ENCODE assay signal across 22 mouse cellular contexts in the genomic region with DNA sequence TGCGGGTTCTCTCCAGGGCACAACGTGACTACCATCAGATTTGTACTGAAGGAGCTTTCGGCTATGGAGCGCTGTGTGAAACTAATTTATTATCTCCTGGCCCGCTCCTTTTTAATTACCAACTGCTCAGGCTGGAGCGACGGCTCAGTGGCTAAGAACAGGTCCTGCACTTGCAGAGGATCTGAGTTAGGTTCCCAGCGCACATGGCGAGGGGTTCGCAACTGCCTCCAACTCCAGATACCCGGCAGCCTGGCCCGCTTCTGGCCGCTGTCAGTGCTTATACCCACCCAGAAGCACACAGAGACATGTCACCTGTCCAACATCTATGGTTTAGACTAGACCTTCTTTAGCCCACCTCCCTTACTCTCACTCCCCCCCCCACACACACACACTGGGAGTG. TPM values are rescaled to one million over a fixed set of nuclear protein-coding genes. Genes with fewer than 3 reads are reported as not detected.
DNase-seq lines count a peak whose midpoint lies in the region; ATAC-seq and TF ChIP-seq lines count a peak whose summit lies in the region.
"Had no signal": no experiment of that assay in that cellular context is flagged by ENCODE, and none has a peak within 500 bp of the region (broad histone marks: within the 10 kb centered on the region; RNA-seq: fewer than 3 reads in every experiment).

No protein-coding gene starts in this region.

- TF ChIP-seq POLR2A in myocyte (IDR thresholded peaks at IDR 0.05; ENCODE audit: insufficient read length, low read depth), result no peak

- H3K36me3 ChIP-seq in liver, embryonic 11.5 days (ENCODE audit: control insufficient read depth, insufficient read depth, low read length), result no peaks in the 10 kb centered on the region
- peaks cover 25% of the 10 kb centered on the region for H3K36me3 ChIP-seq in liver, embryonic 12.5 days
- H3K36me3 ChIP-seq in midbrain, embryonic 11.5 days (ENCODE audit: control insufficient read depth, insufficient read depth, low read length), result no peaks in the 10 kb centered on the region
- peaks cover 2% of the 10 kb centered on the region; the same call in 1 of the 2 replicates for H3K36me3 ChIP-seq in midbrain, embryonic 16.5 days (ENCODE audit: control insufficient read depth, insufficient read depth, low read length)
- H3K36me3 ChIP-seq in myocyte (ENCODE audit: control insufficient read depth, insufficient read depth), result peaks cover 65% of the 10 kb centered on the region

- peak; percentile 80 for DNase-seq in heart, adult 11 months
- DNase-seq in heart, adult 9 months (ENCODE audit: low spot score in 2 of 2), result no peak
- peak; percentile 28 for DNase-seq in liver, embryonic 11.5 days (ENCODE audit: low spot score)
- DNase-seq in midbrain, embryonic 11.5 days (ENCODE audit: low spot score, missing footprints), result peak; percentile 73
- DNase-seq: adrenal gland, adult 2 months; adrenal gland, adult 8-10 months; adrenal gland, postnatal 10 days; adrenal gland, postnatal 14 days; adrenal gland, postnatal 25 days; adrenal gland, postnatal 36 days; B cell, adult 2 months; cerebellum, adult 11 months; cerebellum, adult 11-12 months; cerebellum, adult 18-20 months had no signal

- no peak overlapping the region for H3K4me2 ChIP-seq in liver, embryonic 11.5 days
- H3K4me2 ChIP-seq in liver, embryonic 12.5 days, result no peak overlapping the region
- H3K4me2 ChIP-seq in midbrain, embryonic 11.5 days, result no peak overlapping the region
- H3K4me2 ChIP-seq in midbrain, embryonic 16.5 days (ENCODE audit: low read length), result no peak overlapping the region
- no peak overlapping the region for H3K4me2 ChIP-seq in myocyte (ENCODE audit: low read depth)

- H3K9me3 ChIP-seq in liver, embryonic 11.5 days (ENCODE audit: control insufficient read depth, low read length), result no peaks in the 10 kb centered on the region
- H3K9me3 ChIP-seq in liver, embryonic 12.5 days (replicated peaks), result no peaks in the 10 kb centered on the region
- no peaks in the 10 kb centered on the region for H3K9me3 ChIP-seq in midbrain, embryonic 11.5 days (ENCODE audit: control insufficient read depth, low read length)
- no peaks in the 10 kb centered on the region for H3K9me3 ChIP-seq in midbrain, embryonic 16.5 days (replicated peaks; ENCODE audit: control insufficient read depth, low read length, poor library complexity, severe bottlenecking)
- H3K9me3 ChIP-seq: G1E had no signal

- no peak overlapping the region for H3K4me3 ChIP-seq in liver, embryonic 11.5 days (ENCODE audit: low read depth, low read length)
- H3K4me3 ChIP-seq in liver, embryonic 12.5 days, result no peak overlapping the region
- no peak overlapping the region for H3K4me3 ChIP-seq in midbrain, embryonic 11.5 days (ENCODE audit: low read depth, low read length)
- H3K4me3 ChIP-seq in midbrain, embryonic 16.5 days (ENCODE audit: low read depth, low read length), result no peak overlapping the region
- no peak overlapping the region for H3K4me3 ChIP-seq in myocyte

- ATAC-seq in liver, embryonic 11.5 days (replicated peaks; ENCODE audit: low FRiP score), result no peak
- no peak for ATAC-seq in liver, embryonic 12.5 days
- no peak for ATAC-seq in midbrain, embryonic 11.5 days (ENCODE audit: low FRiP score)
- ATAC-seq in midbrain, embryonic 16.5 days, result no peak
- ATAC-seq in CD4-positive, CD25-positive, alpha-beta regulatory T cell, adult 4 months, result no peak
- ATAC-seq: activated CD4-positive, CD25-positive, alpha-beta regulatory T cell, adult 4 months; Patski had no signal

- no peaks in the 10 kb centered on the region for H3K27me3 ChIP-seq in liver, embryonic 11.5 days (replicated peaks; ENCODE audit: control insufficient read depth, insufficient read depth, low read length)
- no peaks in the 10 kb centered on the region for H3K27me3 ChIP-seq in liver, embryonic 12.5 days (replicated peaks)
- no peaks in the 10 kb centered on the region for H3K27me3 ChIP-seq in midbrain, embryonic 11.5 days (ENCODE audit: control insufficient read depth, insufficient read depth, low read length)
- no peaks in the 10 kb centered on the region for H3K27me3 ChIP-seq in midbrain, embryonic 16.5 days (ENCODE audit: control insufficient read depth, insufficient read depth, low read depth, low read length)
- H3K27me3 ChIP-seq in myocyte (ENCODE audit: control insufficient read depth, insufficient read depth, insufficient read length), result no peaks in the 10 kb centered on the region
- H3K27me3 ChIP-seq: CH12.LX, Patski had no signal

- no peaks in the 10 kb centered on the region for H3K4me1 ChIP-seq in liver, embryonic 11.5 days (replicated peaks; ENCODE audit: control insufficient read depth, insufficient read depth, low read length)
- H3K4me1 ChIP-seq in liver, embryonic 12.5 days, result peaks cover 7% of the 10 kb centered on the region
- H3K4me1 ChIP-seq in midbrain, embryonic 11.5 days (ENCODE audit: control insufficient read depth, insufficient read depth, low read length), result no peaks in the 10 kb centered on the region
- H3K4me1 ChIP-seq in midbrain, embryonic 16.5 days (ENCODE audit: control insufficient read depth, insufficient read depth, low read length), result no peaks in the 10 kb centered on the region

- no peak overlapping the region for H3K9ac ChIP-seq in liver, embryonic 11.5 days (ENCODE audit: low read depth, low read length)
- H3K9ac ChIP-seq in liver, embryonic 12.5 days, result no peak overlapping the region
- no peak overlapping the region for H3K9ac ChIP-seq in midbrain, embryonic 11.5 days (ENCODE audit: low read length)
- no peak overlapping the region for H3K9ac ChIP-seq in midbrain, embryonic 16.5 days (ENCODE audit: low read depth, low read length)

- H3ac ChIP-seq in myocyte (ENCODE audit: control insufficient read depth, insufficient read length), result no peak overlapping the region

- 95% methylated on average over 13 of the region's 13 CpGs for WGBS in liver, embryonic 11.5 days
- 89% methylated on average over 13 of the region's 13 CpGs for WGBS in liver, embryonic 12.5 days (ENCODE audit: insufficient replicate concordance)
- 96% methylated on average over 13 of the region's 13 CpGs for WGBS in midbrain, embryonic 11.5 days
- 92% methylated on average over 13 of the region's 13 CpGs for WGBS in midbrain, embryonic 16.5 days

- no peaks in the 10 kb centered on the region for H3K79me2 ChIP-seq in myocyte (ENCODE audit: control insufficient read depth, insufficient read depth)

- H3K27ac ChIP-seq in liver, embryonic 11.5 days (ENCODE audit: low read depth, low read length), result no peak overlapping the region
- no peak overlapping the region for H3K27ac ChIP-seq in liver, embryonic 12.5 days
- H3K27ac ChIP-seq in midbrain, embryonic 11.5 days (ENCODE audit: low read depth, low read length), result no peak overlapping the region
- H3K27ac ChIP-seq in midbrain, embryonic 16.5 days (ENCODE audit: low read length), result no peak overlapping the region

TF ChIP-seq in myocyte, 11 proteins besides CTCF, POLR2A, EP300 and RAD21:
- no peak for TF ChIP-seq MYOG (IDR thresholded peaks at IDR 0.05; ENCODE audit: control insufficient read depth in 1 of 3, insufficient read depth in 1 of 3, insufficient read length in 2 of 3, low read depth in 2 of 3)
- TF ChIP-seq POLR2AphosphoS2 (IDR thresholded peaks at IDR 0.05; ENCODE audit: insufficient read length, low read depth), result peak; percentile 21

RNA-seq across cellular contexts. Expression of a gene that starts 35.7 kb away (rescaled TPM):
- 59.2 and 61.0 TPM in 2 replicates for polyA plus RNA-seq in liver, embryonic 11.5 days (2014; fragmentation: Nextera tagmentation; extraction: Ambion mirVana)
- 37.7 and 40.3 TPM in 2 replicates for polyA plus RNA-seq in liver, embryonic 12.5 days (2016; fragmentation: Nextera tagmentation; extraction: Ambion mirVana)
- polyA plus RNA-seq in midbrain, embryonic 11.5 days (2014; fragmentation: Nextera tagmentation; extraction: Ambion mirVana), result 123 and 130 TPM in 2 replicates
- 97.3 and 98.5 TPM in 2 replicates for polyA plus RNA-seq in midbrain, embryonic 16.5 days (2015; fragmentation: Nextera tagmentation; extraction: Ambion mirVana)
- 153 TPM for polyA plus RNA-seq in myocyte (2012; fragmentation: generic; extraction: Trizol)
- 1 to 10 TPM; 2.6 to 5.2 TPM for polyA plus RNA-seq in CD4-positive, CD25-positive, alpha-beta regulatory T cell, adult 4 months (2017; shearing (Covaris generic))

RNA-seq across cellular contexts. Expression of a gene that starts 56.5 kb away (rescaled TPM):
- polyA plus RNA-seq in liver, embryonic 11.5 days (2014; fragmentation: Nextera tagmentation; extraction: Ambion mirVana), result 7.5 and 8.9 TPM in 2 replicates
- 4.8 TPM in 2 replicates for polyA plus RNA-seq in liver, embryonic 12.5 days (2016; fragmentation: Nextera tagmentation; extraction: Ambion mirVana)
- polyA plus RNA-seq in midbrain, embryonic 11.5 days (2014; fragmentation: Nextera tagmentation; extraction: Ambion mirVana), result 13.1 TPM in 2 replicates
- 46.1 and 48.2 TPM in 2 replicates for polyA plus RNA-seq in midbrain, embryonic 16.5 days (2015; fragmentation: Nextera tagmentation; extraction: Ambion mirVana)
- 19.2 TPM for polyA plus RNA-seq in myocyte (2012; fragmentation: generic; extraction: Trizol)
- 100 to 1,000 TPM in 1 of 2 experiments, 10 to 100 TPM in 1; 78.5 to 109 TPM for polyA plus RNA-seq in CD4-positive, CD25-positive, alpha-beta regulatory T cell, adult 4 months (2017; shearing (Covaris generic))

Comparison
In these comparisons a context has a peak if more than half of its experiments do, and no peak if none do; other contexts are left out.
1. DNase-seq: peak in heart, adult 11 months (single experiment), liver, embryonic 11.5 days (single experiment) and midbrain, embryonic 11.5 days (single experiment); none in heart, adult 9 months (0 of 2).